Mouse (Mus musculus) gastrocnemius, postnatal 10 days (tissue): ENCODE measurements around the gene Slc25a19. TPM values are rescaled to one million over a fixed set of nuclear protein-coding genes. Genes with fewer than 3 reads are reported as not detected.

Experiments
- DNase-seq: peaks from one replicate; pipeline ENCODE4 v3.0.0; 2021; ENCODE audit warnings: mixed read lengths
- total RNA-seq, 2 experiments: library from RNA; stranded (reverse); gene quantifications; 2 replicates each; pipeline ENCODE4 v1.2.3; 2021

Gene Slc25a19
- total RNA-seq, 2 experiments from 2014 or later, result 39.7 to 40.0 TPM

- no peak for DNase-seq
Measured at GRCm38 (mm10) chr11:115618732-115619516, 9.2 kb downstream of the Slc25a19 start.

GRCm38 (mm10) chr11:115618001-115618400 lies 10.1 kb downstream of the Slc25a19 start:
- DNase-seq, result no peak

DNA sequence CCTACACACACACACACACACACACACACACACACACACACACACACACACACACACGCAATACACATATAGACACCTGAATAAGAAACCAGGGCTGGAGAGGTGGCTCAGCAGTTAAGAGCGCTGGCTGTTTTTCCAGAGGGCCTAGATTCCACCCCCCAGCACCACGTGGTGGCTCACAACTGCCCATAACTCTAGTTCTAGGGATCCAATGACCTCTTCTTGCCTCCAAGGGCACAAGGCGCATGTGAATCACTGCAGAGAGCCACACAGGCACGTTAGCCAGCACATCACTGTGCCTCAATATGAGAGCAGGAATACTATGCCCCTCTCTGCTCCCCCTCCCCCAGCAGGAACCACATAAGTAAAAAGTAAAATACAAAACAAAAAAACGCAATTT lies 11.2 kb downstream of the Slc25a19 start:
- no peak for DNase-seq

- DNase-seq, result no peak
Measured at GRCm38 (mm10) chr11:115616371-115616770, 11.7 kb downstream of the Slc25a19 start.

- DNase-seq, result no peak
Measured at GRCm38 (mm10) chr11:115615875-115616274, 12.2 kb downstream of the Slc25a19 start.

GRCm38 (mm10) chr11:115615108-115615825 lies 12.8 kb downstream of the Slc25a19 start:
- DNase-seq, result no peak

- no peak for DNase-seq
Measured at GRCm38 (mm10) chr11:115614346-115615107, 13.6 kb downstream of the Slc25a19 start.

- no peak for DNase-seq
Measured at GRCm38 (mm10) chr11:115613138-115613945, 14.8 kb downstream of the Slc25a19 start.

GRCm38 (mm10) chr11:115612410-115613137 lies 15.5 kb downstream of the Slc25a19 start, which contains the start of gene Mif4gd:
Gene Mif4gd (minus strand): TSS chr11:115612969.
- DNase-seq, result peak; percentile 89

GRCm38 (mm10) chr11:115612059-115612409 lies 16.1 kb downstream of the Slc25a19 start:
- DNase-seq, result peak; percentile 90

- no peak for DNase-seq
Measured at GRCm38 (mm10) chr11:115611173-115611572, 16.9 kb downstream of the Slc25a19 start.

DNA sequence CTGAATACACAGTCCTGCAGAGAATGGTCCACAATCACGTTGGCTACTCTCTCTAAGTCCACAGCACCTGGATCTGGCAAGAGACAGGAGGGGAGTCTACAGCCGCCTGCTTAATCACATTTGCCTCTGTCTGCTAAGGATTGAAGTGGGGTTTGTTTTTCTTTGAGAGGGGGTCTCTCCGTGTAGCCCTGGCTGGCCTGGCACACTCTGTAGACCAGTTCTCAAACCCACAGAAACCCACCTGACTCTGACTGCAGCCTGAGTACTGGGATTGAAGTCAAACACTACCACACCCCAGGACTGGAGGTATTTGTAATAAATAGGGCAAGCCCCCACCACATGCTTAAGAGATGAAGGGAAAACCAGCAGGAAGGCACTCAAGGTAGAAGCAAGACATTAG lies 18.5 kb downstream of the Slc25a19 start:
- no peak for DNase-seq

DNA sequence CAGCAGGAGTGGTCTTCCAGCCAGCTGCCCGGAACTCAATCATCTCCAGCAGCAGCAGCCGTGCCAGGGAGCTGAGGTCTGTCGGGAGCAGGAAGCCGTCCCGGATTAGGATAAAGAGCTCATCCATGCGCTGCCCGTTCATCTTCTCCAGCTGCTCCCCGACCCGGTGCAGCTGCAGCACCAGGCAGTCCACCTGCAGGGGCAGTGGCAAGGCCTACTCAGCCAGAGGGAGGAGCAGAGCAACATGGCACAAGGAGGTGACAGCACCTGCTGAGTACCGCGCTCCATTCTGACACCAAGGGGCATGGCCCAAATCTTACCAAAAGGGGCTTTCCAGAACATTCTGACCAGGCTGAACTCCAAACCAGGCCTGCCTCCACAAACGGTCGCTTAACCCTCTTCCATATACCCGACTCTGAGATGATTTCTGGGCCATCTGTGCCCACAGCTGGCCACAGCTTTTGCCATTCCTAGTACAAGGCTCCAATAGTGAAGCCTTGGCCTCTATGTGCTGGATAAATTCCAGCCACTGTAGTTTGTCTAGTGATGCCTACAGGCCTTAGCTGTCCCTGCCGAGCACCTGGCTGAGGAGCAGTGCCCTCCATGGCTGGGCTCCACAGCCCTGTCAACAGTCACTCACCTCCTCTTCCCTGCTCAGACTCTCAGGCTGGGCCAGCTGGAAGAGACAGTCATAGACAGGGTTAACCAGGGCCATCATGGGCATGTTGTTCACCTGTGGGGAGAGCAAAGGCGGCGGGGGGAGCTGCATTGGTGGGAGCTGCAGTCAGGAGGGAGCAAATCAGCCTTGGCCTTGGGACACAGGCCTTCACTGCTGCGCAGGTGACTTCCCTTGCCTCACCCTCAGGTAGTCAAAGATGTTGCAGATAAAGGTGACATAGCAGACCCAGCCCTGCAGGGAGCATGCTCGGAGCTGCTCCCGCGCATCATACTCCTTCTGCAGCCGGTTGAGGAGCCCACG lies 19.4 kb downstream of the Slc25a19 start:
- no peak for DNase-seq

DNA sequence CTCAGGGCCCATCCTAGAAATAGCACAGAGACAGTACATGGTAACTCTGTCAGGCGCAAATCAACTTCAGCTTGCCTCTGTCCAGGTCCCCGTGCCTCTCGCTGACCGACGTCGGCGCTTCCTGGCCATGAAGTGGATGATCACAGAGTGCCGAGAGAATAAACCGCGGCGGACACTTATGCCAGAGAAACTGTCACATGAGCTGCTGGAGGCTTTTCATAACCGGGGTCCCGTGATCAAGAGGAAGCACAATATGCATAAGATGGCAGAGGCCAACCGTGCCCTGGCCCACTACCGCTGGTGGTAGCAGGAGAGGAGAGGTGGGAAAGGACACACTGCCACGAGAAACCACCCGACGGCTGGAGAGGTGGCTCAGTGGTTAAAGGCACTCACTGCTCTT lies 21.4 kb downstream of the Slc25a19 start:
- DNase-seq, result no peak

DNA sequence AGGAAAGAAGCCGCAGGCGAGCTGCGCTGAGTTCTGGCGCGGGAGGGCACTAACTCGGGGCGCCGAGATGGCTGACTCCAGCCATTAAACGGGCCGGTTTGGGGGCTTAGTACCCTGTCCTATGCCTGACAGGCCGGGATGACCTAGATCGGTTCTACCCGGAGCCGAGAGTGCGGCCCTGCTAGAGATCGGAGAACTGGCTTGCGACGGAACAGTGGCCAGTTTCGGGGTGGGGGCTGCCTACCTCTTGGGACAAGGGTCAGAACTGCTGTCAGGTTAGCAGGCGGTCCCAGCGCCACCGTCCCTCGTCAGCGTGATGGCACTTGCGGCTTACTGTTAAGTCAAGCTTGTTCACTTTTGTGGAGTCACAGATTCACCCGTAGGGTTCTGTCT lies 23.8 kb downstream of the Slc25a19 start:
- no peak for DNase-seq

DNA sequence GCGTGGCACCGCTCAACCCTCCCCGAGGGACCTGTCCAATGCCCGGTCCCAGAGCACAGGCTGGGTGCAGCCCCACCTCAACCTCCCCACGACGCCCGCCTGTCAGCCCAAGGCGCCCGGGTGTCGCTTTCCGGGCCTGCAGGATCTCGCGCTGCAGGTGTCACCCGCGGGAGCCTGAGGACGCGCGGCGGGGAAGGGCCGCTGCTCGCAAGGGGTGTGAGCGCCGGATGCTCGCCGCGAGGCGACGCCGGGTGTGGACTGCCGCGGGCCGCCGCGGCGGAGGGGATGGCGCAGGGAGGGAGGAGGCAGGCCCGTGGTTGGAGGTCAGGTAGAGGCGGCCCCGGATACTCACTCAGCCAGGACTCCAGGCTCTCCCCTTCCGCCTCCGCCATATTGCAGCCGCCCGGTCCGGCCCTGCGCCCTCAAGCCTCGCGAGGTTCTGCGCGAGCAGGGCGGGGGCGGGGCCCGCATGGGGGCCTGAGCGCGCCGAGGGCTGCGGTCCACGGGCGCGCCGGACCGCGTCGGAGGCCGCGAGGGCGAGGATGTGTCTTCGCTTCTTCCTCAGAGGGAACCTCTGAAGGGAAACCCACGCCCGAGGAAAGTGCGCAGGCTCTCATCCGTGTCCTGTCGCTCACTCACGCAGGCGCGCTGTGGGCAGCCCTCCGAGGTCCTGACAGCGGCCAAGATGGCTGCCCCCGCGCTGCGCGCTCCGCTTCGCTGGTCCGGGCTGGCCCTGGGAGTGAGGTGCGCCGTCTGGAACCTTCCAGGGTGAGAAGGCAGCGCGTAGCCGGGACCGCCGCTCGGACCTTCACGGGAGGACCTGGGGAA lies 24.4 kb downstream of the Slc25a19 start, which contains the start of the genes Mrps7 and Gga3:
Gene Mrps7, plus strand, starts transcription at position 450 of the 828 bp plus-strand sequence.
Gene Gga3, minus strand, starts transcription at position 576 of the 828 bp plus-strand sequence.
- DNase-seq, result peak; percentile 95

- no peak for DNase-seq
Measured at GRCm38 (mm10) chr11:115603128-115603475, 25.0 kb downstream of the Slc25a19 start.

DNA sequence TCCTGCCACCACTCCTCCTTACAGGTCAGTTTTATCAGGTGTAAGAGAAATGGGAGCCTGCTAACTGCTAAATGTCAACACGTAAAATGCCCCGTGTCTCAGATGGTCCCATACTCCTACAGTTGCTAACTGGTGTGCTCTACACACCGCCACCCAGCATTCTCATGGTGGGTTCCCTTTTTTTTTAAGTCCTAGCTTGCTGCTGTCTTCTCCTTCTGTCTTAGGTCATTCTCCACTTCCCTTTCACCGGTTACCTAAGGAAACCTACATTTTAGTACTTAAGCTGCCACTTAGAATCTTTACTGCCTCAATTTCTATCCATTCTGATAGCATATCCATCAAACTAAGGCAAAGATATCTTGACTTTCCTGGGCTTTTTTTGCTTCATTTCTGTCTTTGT lies 26.9 kb downstream of the Slc25a19 start:
- DNase-seq, result no peak

GRCm38 (mm10) chr11:115600743-115601142 lies 27.4 kb downstream of the Slc25a19 start:
- DNase-seq, result no peak
